Mouse (Mus musculus) midbrain, embryonic 15.5 days (tissue): ENCODE measurements around the gene Ints14. TPM values are rescaled to one million over a fixed set of nuclear protein-coding genes. Genes with fewer than 3 reads are reported as not detected.
"Not testable (repeated sequence)": the region's sequence is repeated elsewhere in the genome, so short reads cannot be mapped to it uniquely, and the experiment has no call there.

Source experiments
- ATAC-seq: fragments of 200-750 bp; cut with Nextera tagmentation; replicated peaks from 2 replicates; pipeline ENCODE4 v1.8.0; 2017; ENCODE audit warnings: moderate TSS enrichment
- H3K27ac ChIP-seq: fragments of 300-500 bp; sonication (generic); 2 replicates; pipeline ENCODE4 v1.5.1; 2015; ENCODE audit warnings: mild to moderate bottlenecking, inconsistent platforms
- H3K27me3 ChIP-seq: fragments of 300-500 bp; sonication (generic); replicated peaks from 2 replicates; pipeline ENCODE4 v1.6.1; 2015; ENCODE audit warnings: inconsistent platforms
- H3K36me3 ChIP-seq: fragments of 300-500 bp; sonication (generic); replicated peaks from 2 replicates; pipeline ENCODE4 v1.6.1; 2015; ENCODE audit warnings: inconsistent platforms
- H3K4me1 ChIP-seq: fragments of 300-500 bp; sonication (generic); 2 replicates; pipeline ENCODE4 v1.6.1; 2015; ENCODE audit warnings: inconsistent platforms
- H3K4me2 ChIP-seq: fragments of 300-500 bp; sonication (generic); 2 replicates; pipeline ENCODE4 v1.6.1; 2015; ENCODE audit warnings: inconsistent platforms, mild to moderate bottlenecking, moderate library complexity
- H3K4me3 ChIP-seq: fragments of 300-500 bp; sonication (generic); 2 replicates; pipeline ENCODE4 v1.5.1; 2015; ENCODE audit warnings: mild to moderate bottlenecking, inconsistent platforms
- H3K9ac ChIP-seq: fragments of 300-500 bp; sonication (generic); 2 replicates; pipeline ENCODE4 v1.6.1; 2015; ENCODE audit warnings: mild to moderate bottlenecking, inconsistent platforms
- H3K9me3 ChIP-seq: fragments of 300-500 bp; sonication (generic); 2 replicates; pipeline ENCODE4 v1.6.1; 2016; ENCODE audit warnings: inconsistent platforms
- WGBS: fragments of 180-500 bp; shearing (Covaris S2); methylation state at CpG from one replicate; pipeline ENCODE4 v1.1.7; 2015; ENCODE audit warnings: mixed read lengths; 5-methylcytosine and 5-hydroxymethylcytosine counted together
- polyA plus RNA-seq: library from polyadenylated mRNA; unstranded; fragments of >200 nt; fragmentation: Nextera tagmentation; extraction: Ambion mirVana; gene quantifications from 2 replicates; pipeline ENCODE4 v1.2.1, GENCODE M21; 2015

The Ints14 gene
- polyA plus RNA-seq, 1 experiment from 2014 or later: 38.3 TPM

DNA sequence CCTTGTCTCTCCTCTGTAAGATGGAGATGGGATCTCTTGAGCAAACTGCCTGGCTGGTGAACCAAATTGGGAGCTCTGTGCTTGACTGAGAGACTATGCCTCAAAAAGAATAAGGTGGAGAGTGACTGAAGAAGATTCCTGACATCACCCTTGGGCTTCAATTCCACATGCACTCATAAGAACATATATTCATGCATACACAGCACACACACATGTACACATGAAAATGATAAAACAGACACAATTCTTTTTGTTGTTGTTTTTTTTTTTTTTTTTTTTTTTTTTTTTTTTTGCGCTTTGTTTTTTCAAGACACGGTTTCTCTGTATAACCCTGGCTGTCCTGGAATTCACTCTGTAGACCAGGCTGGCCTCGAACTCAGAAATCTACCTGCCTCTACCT lies 3.4 kb upstream of the Ints14 start:
- H3K4me2 ChIP-seq: no peak overlapping the region
- H3K4me3 ChIP-seq: no peak overlapping the region
- no peaks in the 10 kb centered on the region for H3K9me3 ChIP-seq
- H3K36me3 ChIP-seq: no peaks in the 10 kb centered on the region
- H3K9ac ChIP-seq: no peak overlapping the region
- peaks cover 21% of the 10 kb centered on the region for H3K4me1 ChIP-seq
- no peak for ATAC-seq
- H3K27ac ChIP-seq: no peak overlapping the region
- no peaks in the 10 kb centered on the region for H3K27me3 ChIP-seq
- WGBS: 85% methylated on average over 3 of the region's 3 CpGs

GRCm38 (mm10) chr9:64960978-64961320 lies 244 bp downstream of the Ints14 start:
- H3K4me3 ChIP-seq: peak overlapping the region; percentile 97
- peaks cover 24% of the 10 kb centered on the region for H3K4me1 ChIP-seq
- peak overlapping the region; percentile 94 for H3K9ac ChIP-seq
- ATAC-seq: peak; percentile 85
- H3K4me2 ChIP-seq: peak overlapping the region; percentile 60
- H3K36me3 ChIP-seq: peaks cover 15% of the 10 kb centered on the region
- H3K27ac ChIP-seq: peak overlapping the region; percentile 92
- no peaks in the 10 kb centered on the region for H3K9me3 ChIP-seq
- H3K27me3 ChIP-seq: no peaks in the 10 kb centered on the region
- 0% methylated on average over 17 of the region's 17 CpGs for WGBS

GRCm38 (mm10) chr9:64980548-64980947 lies 19.8 kb downstream of the Ints14 start:
- WGBS: 80% methylated on average over 3 of the region's 3 CpGs
- Histone ChIP-seq H3K27me3 (no peaks in the 10 kb centered on the region), H3K9ac (no peak overlapping the region), H3K4me1 (no peaks in the 10 kb centered on the region), H3K4me3 (no peak overlapping the region), H3K27ac (no peak overlapping the region), H3K36me3 (peaks cover 63% of the 10 kb centered on the region), H3K4me2 (no peak overlapping the region), H3K9me3 (no peaks in the 10 kb centered on the region)
- ATAC-seq: no peak

- Histone ChIP-seq H3K27ac (no peak overlapping the region), H3K27me3 (no peaks in the 10 kb centered on the region), H3K9ac (no peak overlapping the region), H3K9me3 (no peaks in the 10 kb centered on the region), H3K4me2 (no peak overlapping the region), H3K4me1 (no peaks in the 10 kb centered on the region), H3K36me3 (peaks cover 65% of the 10 kb centered on the region), H3K4me3 (no peak overlapping the region)
- 83% methylated on average over 1 of the region's 1 CpGs for WGBS
- no peak for ATAC-seq
Measured at GRCm38 (mm10) chr9:64981904-64982303, 21.2 kb downstream of the Ints14 start.

DNA sequence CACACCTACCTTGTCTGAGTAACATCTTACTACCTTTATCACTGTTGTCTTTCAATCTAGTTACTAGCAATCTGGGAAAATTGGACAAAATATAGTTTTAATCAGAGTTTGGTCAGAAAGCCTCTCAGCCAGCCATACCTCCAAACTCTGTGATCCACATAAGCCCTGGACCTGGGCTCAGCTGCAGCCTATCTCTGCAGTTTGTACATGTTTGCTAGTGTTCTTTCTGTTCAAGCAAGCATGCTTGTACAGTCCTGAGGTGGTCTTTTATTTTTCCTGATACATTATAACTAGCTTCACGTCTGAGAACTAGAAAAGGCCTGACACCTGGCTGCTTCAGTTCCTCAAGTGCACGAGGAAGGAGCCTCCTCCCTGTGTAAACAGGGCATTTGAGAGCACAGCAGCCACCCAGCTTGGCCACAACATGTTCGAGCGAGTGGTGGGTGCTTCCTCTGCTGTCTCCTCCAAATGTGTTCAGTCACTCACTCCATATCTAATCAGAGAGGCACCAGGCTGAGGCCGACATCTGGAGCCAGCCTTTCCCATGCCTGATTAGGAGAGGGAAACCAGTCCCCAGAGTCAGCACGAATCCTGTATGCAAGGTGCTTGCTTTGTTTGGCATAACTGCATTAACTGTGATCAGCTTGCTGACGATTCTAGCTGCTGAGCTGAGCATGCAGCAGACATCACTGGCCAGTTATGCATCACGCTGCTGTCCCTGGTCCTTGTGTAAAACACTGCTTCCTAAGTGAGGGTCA lies 24.5 kb downstream of the Ints14 start:
- WGBS: 69% methylated on average over 8 of the region's 8 CpGs
- Histone ChIP-seq H3K27ac (no peak overlapping the region), H3K4me2 (no peak overlapping the region), H3K27me3 (no peaks in the 10 kb centered on the region), H3K9ac (no peak overlapping the region), H3K36me3 (peaks cover 78% of the 10 kb centered on the region), H3K4me3 (no peak overlapping the region), H3K9me3 (no peaks in the 10 kb centered on the region), H3K4me1 (no peaks in the 10 kb centered on the region)
- no peak for ATAC-seq

GRCm38 (mm10) chr9:64985807-64986206 lies 25.1 kb downstream of the Ints14 start:
- Histone ChIP-seq H3K9me3 (no peaks in the 10 kb centered on the region), H3K27ac (no peak overlapping the region), H3K36me3 (peaks cover 78% of the 10 kb centered on the region), H3K4me3 (no peak overlapping the region), H3K4me2 (no peak overlapping the region), H3K27me3 (no peaks in the 10 kb centered on the region), H3K9ac (no peak overlapping the region), H3K4me1 (no peaks in the 10 kb centered on the region)
- WGBS: 90% methylated on average over 9 of the region's 9 CpGs
- ATAC-seq: no peak

DNA sequence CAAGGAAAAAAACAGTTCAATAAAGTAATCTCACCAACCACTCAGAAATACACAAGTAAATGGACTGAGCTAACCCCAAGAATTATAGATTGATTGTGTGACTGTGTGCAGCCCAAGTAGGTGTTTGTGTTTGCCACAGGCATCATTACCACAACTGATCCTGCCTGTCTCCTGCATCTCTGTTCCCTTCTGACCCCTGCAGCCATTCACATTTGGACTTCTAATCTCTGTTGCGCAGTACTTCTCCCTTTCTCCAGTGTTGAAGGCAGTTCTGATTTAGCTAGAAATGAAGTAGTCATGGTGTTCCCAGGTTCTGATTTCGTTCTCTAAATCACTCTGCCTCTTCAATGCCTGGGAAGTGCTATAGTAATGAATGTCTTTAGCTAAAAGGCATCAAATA lies 26.9 kb downstream of the Ints14 start:
- H3K4me1 ChIP-seq: no peaks in the 10 kb centered on the region
- H3K9me3 ChIP-seq: no peaks in the 10 kb centered on the region
- no peaks in the 10 kb centered on the region for H3K27me3 ChIP-seq
- no peak overlapping the region for H3K27ac ChIP-seq
- no peak overlapping the region for H3K4me2 ChIP-seq
- no peak for ATAC-seq
- WGBS: 91% methylated on average over 2 of the region's 2 CpGs
- H3K36me3 ChIP-seq: peaks cover 69% of the 10 kb centered on the region
- H3K4me3 ChIP-seq: no peak overlapping the region
- H3K9ac ChIP-seq: no peak overlapping the region

GRCm38 (mm10) chr9:64988443-64988842 lies 27.7 kb downstream of the Ints14 start:
- Histone ChIP-seq H3K27ac (no peak overlapping the region), H3K27me3 (no peaks in the 10 kb centered on the region), H3K9me3 (no peaks in the 10 kb centered on the region), H3K4me3 (no peak overlapping the region), H3K36me3 (peaks cover 67% of the 10 kb centered on the region), H3K9ac (no peak overlapping the region), H3K4me2 (no peak overlapping the region), H3K4me1 (no peaks in the 10 kb centered on the region)
- ATAC-seq: no peak
- whole genome bisulfite sequencing: 92% methylated on average over 6 of the region's 6 CpGs

DNA sequence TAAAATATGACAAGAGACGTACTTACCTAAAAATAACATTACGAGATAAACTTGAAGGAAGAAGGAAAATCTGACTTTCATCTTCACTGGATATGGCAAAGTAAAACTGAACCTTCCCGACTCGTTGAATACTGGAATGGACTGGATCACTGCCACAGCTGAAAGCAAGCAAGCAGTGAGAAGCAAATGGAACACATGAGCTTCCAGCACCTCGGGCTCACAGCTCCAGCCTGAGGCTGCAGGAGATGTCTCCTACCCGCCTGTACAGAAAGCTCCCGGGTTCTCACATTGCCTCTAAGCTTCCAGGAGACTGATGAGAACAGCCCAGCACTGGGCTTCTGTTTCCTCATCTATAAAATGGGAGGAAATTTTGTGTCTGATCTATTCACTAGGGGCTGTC lies 29.6 kb downstream of the Ints14 start:
- Histone ChIP-seq H3K27ac (no peak overlapping the region), H3K36me3 (peaks cover 56% of the 10 kb centered on the region), H3K27me3 (no peaks in the 10 kb centered on the region), H3K4me2 (no peak overlapping the region), H3K4me1 (no peaks in the 10 kb centered on the region), H3K4me3 (no peak overlapping the region), H3K9me3 (no peaks in the 10 kb centered on the region), H3K9ac (no peak overlapping the region)
- WGBS: 91% methylated on average over 7 of the region's 7 CpGs
- no peak for ATAC-seq

- not testable (repeated sequence) for ATAC-seq, H3K9me3 ChIP-seq, H3K27ac ChIP-seq, H3K27me3 ChIP-seq, H3K4me3 ChIP-seq, H3K4me1 ChIP-seq, H3K9ac ChIP-seq, H3K4me2 ChIP-seq
- WGBS: 89% methylated on average over 1 of the region's 1 CpGs
- H3K36me3 ChIP-seq: peaks cover 46% of the 10 kb centered on the region
Measured at GRCm38 (mm10) chr9:64995464-64995863, 34.8 kb downstream of the Ints14 start.

GRCm38 (mm10) chr9:65001481-65001880 lies 40.8 kb downstream of the Ints14 start:
- no peak for ATAC-seq
- no peak overlapping the region for H3K27ac ChIP-seq

GRCm38 (mm10) chr9:65005737-65006136 lies 45.0 kb downstream of the Ints14 start:
- Histone ChIP-seq H3K9ac (no peak overlapping the region), H3K4me2 (no peak overlapping the region), H3K4me1 (no peaks in the 10 kb centered on the region), H3K9me3 (no peaks in the 10 kb centered on the region), H3K36me3 (peaks cover 34% of the 10 kb centered on the region), H3K27me3 (no peaks in the 10 kb centered on the region), H3K4me3 (no peak overlapping the region), H3K27ac (no peak overlapping the region)
- no peak for ATAC-seq
- 99% methylated on average over 8 of the region's 8 CpGs for WGBS

More at GRCm38 (mm10) chr9:65001481-65001880, 40.8 kb downstream of the Ints14 start:
- H3K4me3 ChIP-seq: no peak overlapping the region
- H3K9ac ChIP-seq: no peak overlapping the region
- peaks cover 58% of the 10 kb centered on the region for H3K36me3 ChIP-seq
- H3K9me3 ChIP-seq: no peaks in the 10 kb centered on the region
- no peaks in the 10 kb centered on the region for H3K4me1 ChIP-seq
- 64% methylated on average over 4 of the region's 4 CpGs for WGBS
- H3K27me3 ChIP-seq: no peaks in the 10 kb centered on the region
- no peak overlapping the region for H3K4me2 ChIP-seq

- Histone ChIP-seq H3K36me3 (peaks cover 7% of the 10 kb centered on the region; the same call in 1 of the 2 replicates), H3K4me1 (peaks cover 8% of the 10 kb centered on the region), H3K4me3 (no peak overlapping the region), H3K9me3 (no peaks in the 10 kb centered on the region), H3K4me2 (no peak overlapping the region), H3K27me3 (no peaks in the 10 kb centered on the region), H3K9ac (no peak overlapping the region), H3K27ac (no peak overlapping the region)
- ATAC-seq: no peak
- WGBS: 91% methylated on average over 8 of the region's 8 CpGs
Measured at GRCm38 (mm10) chr9:65010632-65011031, 49.9 kb downstream of the Ints14 start.
